Mouse (Mus musculus): ENCODE measurements around the gene Tbx10.
"Not testable (repeated sequence)": the region's sequence is repeated elsewhere in the genome, so short reads cannot be mapped to it uniquely, and the experiment has no call there.

The Tbx10 gene

GRCm38 (mm10) chr19:4003112-4003511 lies 10.6 kb downstream of the Tbx10 start, which contains the start of gene Doc2g:
TSS of gene Doc2g (plus strand) at chr19:4003313.
- in situ Hi-C loops (cut with MboI, MseI): no loop called here

- in situ Hi-C loops (cut with MboI, MseI): no loop called here
These were observed 11.1 kb downstream of the Tbx10 start for GRCm38 (mm10) chr19:4003641-4004040.

GRCm38 (mm10) chr19:4004331-4004730 lies 11.8 kb downstream of the Tbx10 start:
- in situ Hi-C loops (cut with MboI, MseI): no loop called here

GRCm38 (mm10) chr19:4005091-4005490 lies 12.5 kb downstream of the Tbx10 start:
- in situ Hi-C loops (cut with MboI, MseI): no loop called here

- in situ Hi-C loops (cut with MboI, MseI): no loop called here
These were observed 13.4 kb downstream of the Tbx10 start for GRCm38 (mm10) chr19:4005971-4006370.

- in situ Hi-C loops (cut with MboI, MseI): no loop called here
These were observed 18.5 kb downstream of the Tbx10 start for GRCm38 (mm10) chr19:4011086-4011485.

GRCm38 (mm10) chr19:4012432-4013022 lies 20.0 kb downstream of the Tbx10 start, which contains the start of gene Ndufv1:
TSS of gene Ndufv1 (minus strand) at chr19:4012806.
- in situ Hi-C loops (cut with MboI, MseI): no loop called here

GRCm38 (mm10) chr19:4013066-4013465 lies 20.5 kb downstream of the Tbx10 start:
- in situ Hi-C loops (cut with MboI, MseI): no loop called here

GRCm38 (mm10) chr19:4014802-4015201 lies 22.2 kb downstream of the Tbx10 start:
- in situ Hi-C loops (cut with MboI, MseI): no loop called here

GRCm38 (mm10) chr19:4015635-4016034 lies 23.1 kb downstream of the Tbx10 start:
- in situ Hi-C loops (cut with MboI, MseI): no loop called here

GRCm38 (mm10) chr19:4017921-4018587 lies 25.5 kb downstream of the Tbx10 start:
- in situ Hi-C loops (cut with MboI, MseI): no loop called here

- in situ Hi-C loops (cut with MboI, MseI): no loop called here
These were observed 26.4 kb downstream of the Tbx10 start for GRCm38 (mm10) chr19:4018743-4019583.

GRCm38 (mm10) chr19:4023185-4023584 lies 30.6 kb downstream of the Tbx10 start:
- in situ Hi-C loops (cut with MboI, MseI): no loop called here

- in situ Hi-C loops (cut with MboI, MseI): no loop called here
These were observed 35.0 kb downstream of the Tbx10 start for GRCm38 (mm10) chr19:4027576-4027975.

- in situ Hi-C loops (cut with MboI, MseI): no loop called here
These were observed 40.1 kb downstream of the Tbx10 start for GRCm38 (mm10) chr19:4032668-4033067.

GRCm38 (mm10) chr19:4033298-4033697 lies 40.7 kb downstream of the Tbx10 start:
- in situ Hi-C loops (cut with MboI, MseI): no loop called here

- in situ Hi-C loops (cut with MboI, MseI): no loop called here
These were observed 41.2 kb downstream of the Tbx10 start for GRCm38 (mm10) chr19:4033742-4034141.

GRCm38 (mm10) chr19:4036327-4037045 lies 43.9 kb downstream of the Tbx10 start:
- in situ Hi-C loops (cut with MboI, MseI): no loop called here

GRCm38 (mm10) chr19:4037154-4037787 lies 44.7 kb downstream of the Tbx10 start:
- in situ Hi-C loops (cut with MboI, MseI): not testable (repeated sequence)

- in situ Hi-C loops (cut with MboI, MseI): no loop called here
These were observed 45.3 kb downstream of the Tbx10 start, which contains the start of gene Gstp1 for GRCm38 (mm10) chr19:4037788-4038232. TSS of gene Gstp1 (minus strand) at chr19:4037985.

- in situ Hi-C loops (cut with MboI, MseI): loop anchor here in 1 of 2 experiments (5.0 kb wide), 1 partner anchor 49 kb away; the partner anchor contains the start of gene Tbx10
These were observed 48.4 kb downstream of the Tbx10 start for GRCm38 (mm10) chr19:4040941-4041340.
